ENCODE assay signal across 1 mouse cellular context in genomic region chr4:43481894-43482456, GRCm38 (mm10).
TF ChIP-seq lines count a peak whose summit lies in the region.

No protein-coding gene starts in this region.

TF ChIP-seq in ES-E14, 5 proteins besides CTCF, POLR2A, EP300 and RAD21:
- TF ChIP-seq ZC3H11A (IDR thresholded peaks at IDR 0.05; ENCODE audit: borderline replicate concordance, low read depth, low read length) (no peak), ZNF384 (IDR thresholded peaks at IDR 0.05; ENCODE audit: low read depth, low read length) (peak; percentile 53)
